In genomic region chr2:119587383-119587782, GRCm38 (mm10) we compare ENCODE assay signal across 8 mouse cellular contexts. TPM values are rescaled to one million over a fixed set of nuclear protein-coding genes. Genes with fewer than 3 reads are reported as not detected.
DNase-seq lines count a peak whose midpoint lies in the region; ATAC-seq and TF ChIP-seq lines count a peak whose summit lies in the region.

No protein-coding gene starts in this region.

- H3K9ac ChIP-seq in kidney, embryonic 14.5 days (ENCODE audit: low read depth, low read length): no peak overlapping the region
- no peak overlapping the region for H3K9ac ChIP-seq in ES-E14 (ENCODE audit: insufficient read depth, low read depth, low read length, poor library complexity, severe bottlenecking)
- H3K9ac ChIP-seq in limb, embryonic 14.5 days (ENCODE audit: low read depth, low read length, severe bottlenecking): no peak overlapping the region
- H3K9ac ChIP-seq in neural tube, embryonic 11.5 days (ENCODE audit: low read length): no peak overlapping the region

- no peaks in the 10 kb centered on the region for H3K9me3 ChIP-seq in kidney, embryonic 14.5 days (ENCODE audit: control insufficient read depth, low read length)
- H3K9me3 ChIP-seq in ES-E14 (ENCODE audit: control insufficient read depth, insufficient read depth, low read depth, low read length): peaks cover 21% of the 10 kb centered on the region
- H3K9me3 ChIP-seq in limb, embryonic 14.5 days (ENCODE audit: control insufficient read depth, low read length): no peaks in the 10 kb centered on the region
- H3K9me3 ChIP-seq in neural tube, embryonic 11.5 days (ENCODE audit: control insufficient read depth, low read length): no peaks in the 10 kb centered on the region

- no peaks in the 10 kb centered on the region for H3K36me3 ChIP-seq in kidney, embryonic 14.5 days (ENCODE audit: control insufficient read depth, insufficient read depth, low read length)
- peaks cover 3% of the 10 kb centered on the region for H3K36me3 ChIP-seq in ES-E14 (ENCODE audit: control insufficient read depth, insufficient read depth, low read length, poor library complexity, severe bottlenecking)
- no peaks in the 10 kb centered on the region for H3K36me3 ChIP-seq in limb, embryonic 14.5 days (ENCODE audit: control insufficient read depth, insufficient read depth, low read length)
- H3K36me3 ChIP-seq in neural tube, embryonic 11.5 days (ENCODE audit: control insufficient read depth, insufficient read depth, low read length): no peaks in the 10 kb centered on the region

- H3K4me3 ChIP-seq in kidney, embryonic 14.5 days (ENCODE audit: low read length): no peak overlapping the region
- no peak overlapping the region for H3K4me3 ChIP-seq in ES-E14 (ENCODE audit: insufficient read depth in 1 of 2, low read depth in 1 of 2, low read length in 2 of 2, poor library complexity in 1 of 2, severe bottlenecking in 1 of 2)
- no peak overlapping the region for H3K4me3 ChIP-seq in limb, embryonic 14.5 days (replicated peaks; ENCODE audit: low read length)
- H3K4me3 ChIP-seq in neural tube, embryonic 11.5 days (ENCODE audit: low read depth, low read length): no peak overlapping the region

- TF ChIP-seq CTCF in brain, embryonic 14.5 days (IDR thresholded peaks at IDR 0.05; ENCODE audit: borderline replicate concordance, extremely low read depth, insufficient read depth, insufficient read length): peak; percentile 69; the same call in 1 of the 2 replicates

- intact Hi-C loops in gastrocnemius, postnatal 36 days (cut with DNase I): no loop called here

- peak; percentile 82 for DNase-seq in kidney, adult 18-20 months
- DNase-seq in ES-E14 (ENCODE audit: low read depth, low spot score): peak; percentile 7
- peak; percentile 53 for DNase-seq in brain, embryonic 14.5 days (ENCODE audit: low read depth)
- peak; percentile 34 to 52 for DNase-seq in gastrocnemius, postnatal 36 days
- DNase-seq in limb, embryonic 14.5 days (ENCODE audit: low spot score): peak; percentile 48
- DNase-seq in neural tube, embryonic 11.5 days (ENCODE audit: low spot score): peak; percentile 53
- DNase-seq in thymus, postnatal 4 days: peak; percentile 88

- in situ Hi-C loops in ES-E14 (cut with MboI; ENCODE audit: low sequenced_read_pairs in 2 of 2, unreplicated experiment in 2 of 2): no loop called here

- H3K27ac ChIP-seq in kidney, embryonic 14.5 days (ENCODE audit: low read depth, low read length): no peak overlapping the region
- H3K27ac ChIP-seq in ES-E14 (ENCODE audit: insufficient read depth, low read depth, low read length, poor library complexity, severe bottlenecking): no peak overlapping the region
- H3K27ac ChIP-seq in limb, embryonic 14.5 days (replicated peaks; ENCODE audit: low read depth, low read length): no peak overlapping the region
- H3K27ac ChIP-seq in neural tube, embryonic 11.5 days (ENCODE audit: low read depth, low read length): no peak overlapping the region

- no peaks in the 10 kb centered on the region for H3K4me1 ChIP-seq in kidney, embryonic 14.5 days (ENCODE audit: control insufficient read depth, insufficient read depth, low read length)
- no peaks in the 10 kb centered on the region for H3K4me1 ChIP-seq in ES-E14 (ENCODE audit: control insufficient read depth in 2 of 2, insufficient read depth in 2 of 2, low read length in 2 of 2, poor library complexity in 1 of 2)
- no peaks in the 10 kb centered on the region for H3K4me1 ChIP-seq in limb, embryonic 14.5 days (ENCODE audit: control insufficient read depth, insufficient read depth, low read length)
- no peaks in the 10 kb centered on the region for H3K4me1 ChIP-seq in neural tube, embryonic 11.5 days (ENCODE audit: control insufficient read depth, insufficient read depth, low read length)

- ATAC-seq in kidney, embryonic 14.5 days (ENCODE audit: low FRiP score, low TSS enrichment): no peak
- ATAC-seq in limb, embryonic 14.5 days (ENCODE audit: low FRiP score, low read depth): no peak
- ATAC-seq in neural tube, embryonic 11.5 days (ENCODE audit: insufficient read depth, low FRiP score, low TSS enrichment): no peak

- 22% methylated on average over 4 of the region's 4 CpGs for WGBS in kidney, embryonic 14.5 days
- 13% methylated on average over 4 of the region's 4 CpGs for WGBS in limb, embryonic 14.5 days
- 18% methylated on average over 4 of the region's 4 CpGs for WGBS in neural tube, embryonic 11.5 days

- TF ChIP-seq POLR2A in brain, embryonic 14.5 days (IDR thresholded peaks at IDR 0.05; ENCODE audit: borderline replicate concordance, extremely low read depth, insufficient read depth, insufficient read length, poor library complexity, severe bottlenecking): no peak
- TF ChIP-seq POLR2A in limb, embryonic 14.5 days (IDR thresholded peaks at IDR 0.05; ENCODE audit: borderline replicate concordance, extremely low read depth, insufficient read depth, insufficient read length): no peak

- no peaks in the 10 kb centered on the region for H3K27me3 ChIP-seq in kidney, embryonic 14.5 days (ENCODE audit: control insufficient read depth, insufficient read depth, low read length)
- H3K27me3 ChIP-seq in limb, embryonic 14.5 days (ENCODE audit: control insufficient read depth, insufficient read depth, low read length): no peaks in the 10 kb centered on the region
- H3K27me3 ChIP-seq in neural tube, embryonic 11.5 days (ENCODE audit: control insufficient read depth, insufficient read depth, low read length): no peaks in the 10 kb centered on the region

- no peak overlapping the region for H3K4me2 ChIP-seq in kidney, embryonic 14.5 days (replicated peaks; ENCODE audit: low read depth, low read length)
- H3K4me2 ChIP-seq in limb, embryonic 14.5 days (replicated peaks; ENCODE audit: low read depth, low read length, severe bottlenecking): no peak overlapping the region
- H3K4me2 ChIP-seq in neural tube, embryonic 11.5 days (ENCODE audit: low read depth): no peak overlapping the region

TF ChIP-seq in ES-E14, 5 proteins besides CTCF, POLR2A, EP300 and RAD21:
- TF ChIP-seq ZC3H11A (IDR thresholded peaks at IDR 0.05; ENCODE audit: borderline replicate concordance, low read depth, low read length) (no peak), MAFK (IDR thresholded peaks at IDR 0.05; ENCODE audit: insufficient read depth, low read depth, low read length) (no peak), HCFC1 (IDR thresholded peaks at IDR 0.05; ENCODE audit: borderline replicate concordance, insufficient read depth, low read length) (no peak), CHD2 (IDR thresholded peaks at IDR 0.05; ENCODE audit: low read depth, low read length) (no peak), ZNF384 (IDR thresholded peaks at IDR 0.05; ENCODE audit: low read depth, low read length) (no peak)
TF ChIP-seq in ES-E14: peak in this region for 0.

RNA-seq across cellular contexts. Expression of gene Nusap1, which starts 30.7 kb away (rescaled TPM):
- 77.2 and 97.7 TPM in 2 replicates for polyA plus RNA-seq in kidney, embryonic 14.5 days (2014; fragmentation: Nextera tagmentation; extraction: Ambion mirVana)
- total RNA-seq in ES-E14 (2012; rRNA removed): 24.7 and 28.4 TPM in 2 replicates
- polyA plus RNA-seq in brain, embryonic 14.5 days (2012; rRNA removed): 14.7 and 19.5 TPM in 2 replicates
- under 1 TPM; 0.54 to 0.67 TPM for total RNA-seq in gastrocnemius, postnatal 36 days (2021)
- polyA plus RNA-seq in limb, embryonic 14.5 days (2012; rRNA removed): 24.3 and 37.8 TPM in 2 replicates
- polyA plus RNA-seq in limb, embryonic 14.5 days (2014; fragmentation: Nextera tagmentation; extraction: Ambion mirVana): 51.9 and 58.6 TPM in 2 replicates
- 72.3 and 76.5 TPM in 2 replicates for polyA plus RNA-seq in neural tube, embryonic 11.5 days (2014; fragmentation: Nextera tagmentation; extraction: Ambion mirVana)

RNA-seq across cellular contexts. Expression of gene Oip5, which starts 30.9 kb away (rescaled TPM):
- 35.5 and 38.6 TPM in 2 replicates for polyA plus RNA-seq in kidney, embryonic 14.5 days (2014; fragmentation: Nextera tagmentation; extraction: Ambion mirVana)
- 23.6 and 27.1 TPM in 2 replicates for total RNA-seq in ES-E14 (2012; rRNA removed)
- polyA plus RNA-seq in brain, embryonic 14.5 days (2012; rRNA removed): 6.6 and 12.6 TPM in 2 replicates
- total RNA-seq in gastrocnemius, postnatal 36 days (2021): under 1 TPM; 0.27 to 0.41 TPM
- polyA plus RNA-seq in limb, embryonic 14.5 days (2012; rRNA removed): 19.6 and 19.8 TPM in 2 replicates
- 16.3 and 16.6 TPM in 2 replicates for polyA plus RNA-seq in limb, embryonic 14.5 days (2014; fragmentation: Nextera tagmentation; extraction: Ambion mirVana)
- polyA plus RNA-seq in neural tube, embryonic 11.5 days (2014; fragmentation: Nextera tagmentation; extraction: Ambion mirVana): 25.9 and 26.8 TPM in 2 replicates

RNA-seq across cellular contexts. Expression of gene Chp1, which starts 39.9 kb away (rescaled TPM):
- polyA plus RNA-seq in kidney, embryonic 14.5 days (2014; fragmentation: Nextera tagmentation; extraction: Ambion mirVana): 37.8 and 58.4 TPM in 2 replicates
- 21.5 and 29.7 TPM in 2 replicates for total RNA-seq in ES-E14 (2012; rRNA removed)
- 63.6 and 67.7 TPM in 2 replicates for polyA plus RNA-seq in brain, embryonic 14.5 days (2012; rRNA removed)
- 10 to 100 TPM; 66.5 to 75.1 TPM for total RNA-seq in gastrocnemius, postnatal 36 days (2021)
- polyA plus RNA-seq in limb, embryonic 14.5 days (2012; rRNA removed): 53.8 and 61.7 TPM in 2 replicates
- 55.6 and 64.4 TPM in 2 replicates for polyA plus RNA-seq in limb, embryonic 14.5 days (2014; fragmentation: Nextera tagmentation; extraction: Ambion mirVana)
- 69.4 and 72.8 TPM in 2 replicates for polyA plus RNA-seq in neural tube, embryonic 11.5 days (2014; fragmentation: Nextera tagmentation; extraction: Ambion mirVana)

RNA-seq across cellular contexts. Expression of gene Exd1, which starts 40.0 kb away (rescaled TPM):
- 0.09 and 0.38 TPM in 2 replicates for polyA plus RNA-seq in kidney, embryonic 14.5 days (2014; fragmentation: Nextera tagmentation; extraction: Ambion mirVana)
- total RNA-seq in ES-E14 (2012; rRNA removed): 1.1 and 2.0 TPM in 2 replicates
- polyA plus RNA-seq in brain, embryonic 14.5 days (2012; rRNA removed): 0.32 and 0.44 TPM in 2 replicates
- total RNA-seq in gastrocnemius, postnatal 36 days (2021): under 1 TPM; 0.48 to 0.67 TPM
- 0.12 and 0.19 TPM in 2 replicates for polyA plus RNA-seq in limb, embryonic 14.5 days (2012; rRNA removed)
- polyA plus RNA-seq in limb, embryonic 14.5 days (2014; fragmentation: Nextera tagmentation; extraction: Ambion mirVana): 0.12 and 0.39 TPM in 2 replicates
- 0.57 and 0.65 TPM in 2 replicates for polyA plus RNA-seq in neural tube, embryonic 11.5 days (2014; fragmentation: Nextera tagmentation; extraction: Ambion mirVana)

Comparison
In these comparisons a context has a peak if more than half of its experiments do, and no peak if none do; other contexts are left out.
1. DNase-seq: peak in every context shown above with its lines; median percentile 88 in thymus, postnatal 4 days; 82 in kidney, adult 18-20 months; 53 in brain, embryonic 14.5 days; 53 in neural tube, embryonic 11.5 days; 48 in limb, embryonic 14.5 days; 43 in gastrocnemius, postnatal 36 days; 7 in ES-E14.